Comparison of ENCODE assay signal across 17 mouse cellular contexts in the genomic region with DNA sequence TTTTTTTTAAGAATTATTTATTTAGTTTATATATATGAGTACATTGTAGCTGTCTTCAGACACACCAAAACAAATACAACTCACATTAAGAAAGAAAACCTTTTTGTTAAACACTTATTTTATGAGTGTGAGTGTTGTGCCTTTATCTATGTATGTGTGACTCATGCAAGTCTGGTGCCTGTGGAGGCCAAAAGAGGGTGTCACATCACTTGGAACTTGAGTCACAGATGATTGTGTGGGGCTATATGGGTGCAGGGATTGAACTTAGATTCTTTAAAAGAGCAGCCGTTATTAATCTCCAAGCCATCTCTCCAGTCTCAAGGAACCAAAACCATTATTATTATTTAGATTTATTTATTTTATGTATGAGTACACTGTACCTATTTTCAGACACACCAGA. TPM values are rescaled to one million over a fixed set of nuclear protein-coding genes. Genes with fewer than 3 reads are reported as not detected.
"Had no signal": no experiment of that assay in that cellular context is flagged by ENCODE, and none has a peak within 500 bp of the region (broad histone marks: within the 10 kb centered on the region; RNA-seq: fewer than 3 reads in every experiment).

No protein-coding gene starts in this region.

- H3K27me3 ChIP-seq: midbrain, embryonic 12.5 days; neural tube, embryonic 13.5 days; neural tube, embryonic 15.5 days; stomach, embryonic 15.5 days had no signal

- DNase-seq: lung, adult 18-20 months; midbrain, embryonic 14.5 days; right cerebral cortex, postnatal 25 days; right cerebral cortex, postnatal 4 days; spleen, adult 18-20 months; thymus, adult 2 months; thymus, postnatal 25 days; thymus, postnatal 4 days had no signal

- H3K9ac ChIP-seq: liver, embryonic 14.5 days; midbrain, embryonic 12.5 days; neural tube, embryonic 13.5 days; neural tube, embryonic 15.5 days; stomach, embryonic 15.5 days had no signal

- H3K27ac ChIP-seq: liver, embryonic 14.5 days; midbrain, embryonic 12.5 days; neural tube, embryonic 13.5 days; neural tube, embryonic 15.5 days had no signal

- ATAC-seq: midbrain, embryonic 16.5 days had no signal

- H3K4me3 ChIP-seq: midbrain, embryonic 10.5 days; midbrain, embryonic 12.5 days; neural tube, embryonic 13.5 days; neural tube, embryonic 15.5 days; stomach, embryonic 15.5 days had no signal

- H3K9me3 ChIP-seq: midbrain, embryonic 10.5 days; midbrain, embryonic 12.5 days; neural tube, embryonic 13.5 days; neural tube, embryonic 15.5 days; stomach, embryonic 15.5 days had no signal

- H3K4me1 ChIP-seq: midbrain, embryonic 12.5 days had no signal

- H3K4me2 ChIP-seq: lung, embryonic 14.5 days; midbrain, embryonic 12.5 days; neural tube, embryonic 13.5 days; neural tube, embryonic 15.5 days; stomach, embryonic 15.5 days had no signal

RNA-seq across cellular contexts. Expression of a gene that starts 48.0 kb away (rescaled TPM):
- total RNA-seq: monocyte, adult 5-6 weeks had no signal
